Mouse (Mus musculus) naive thymus-derived CD4-positive, alpha-beta T cell, adult 5 months (primary cell): Measurements from ENCODE around the gene Cdk14. TPM values are rescaled to one million over a fixed set of nuclear protein-coding genes. Genes with fewer than 3 reads are reported as not detected.

ENCODE experiments used
- polyA plus RNA-seq: library from polyadenylated mRNA; unstranded; fragments of 100-300 nt; shearing (Covaris generic); gene quantifications from one replicate; pipeline ENCODE4 v1.2.1, GENCODE M21; 2017

Gene Cdk14
- 0.37 TPM for polyA plus RNA-seq

DNA sequence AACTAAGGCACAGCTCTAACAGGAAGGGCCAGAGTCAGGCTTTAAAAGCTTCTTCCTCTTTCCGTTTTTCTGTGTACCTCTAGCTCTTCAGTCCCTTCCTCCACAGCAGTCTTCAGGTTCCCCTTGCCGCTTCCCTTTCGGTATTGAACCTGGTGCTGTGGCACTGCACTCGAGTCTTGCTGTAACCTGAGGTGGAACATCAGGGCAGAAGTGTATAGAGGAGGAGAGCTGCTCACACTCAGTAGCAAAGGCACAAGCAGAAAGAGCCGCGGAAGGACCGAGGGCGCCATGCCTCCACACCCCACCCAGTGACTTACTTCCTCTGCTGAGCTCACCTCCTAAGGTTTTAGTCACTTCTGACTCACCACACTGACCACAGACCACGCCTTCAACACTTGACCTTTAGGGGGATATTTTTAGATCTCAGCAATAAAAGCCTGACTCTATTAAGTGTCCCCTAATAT lies at the start of gene Cdk14:
Gene Cdk14 (minus strand): TSS at position 321 of the 464 bp plus-strand sequence.

GRCm38 (mm10) chr5:4757902-4758301 lies 662.2 kb downstream of the Cdk14 start, which contains the start of gene Fzd1:
Gene Fzd1, minus strand, starts transcription at chr5:4758035.

Other genes starting within 250 kb of the Cdk14 start
- not detected for gene 1700015F17Rik, start 58.8 kb upstream of the Cdk14 start, polyA plus RNA-seq
- 0.71 TPM for gene Cldn12, start 94.6 kb upstream of the Cdk14 start, polyA plus RNA-seq
- gene Gtpbp10, start 139.2 kb upstream of the Cdk14 start, polyA plus RNA-seq, result 6.9 TPM
- not detected for gene Gm8773, start 153.5 kb upstream of the Cdk14 start, polyA plus RNA-seq
- gene Cfap69, start 243.9 kb upstream of the Cdk14 start, polyA plus RNA-seq, result not detected